Mouse (Mus musculus): ENCODE measurements around the gene Phc2. TPM values are rescaled to one million over a fixed set of nuclear protein-coding genes. Genes with fewer than 3 reads are reported as not detected.
"Not testable (repeated sequence)": the region's sequence is repeated elsewhere in the genome, so short reads cannot be mapped to it uniquely, and the experiment has no call there.

The Phc2 gene
- 78.3 and 93.2 TPM in 2 replicates for total RNA-seq (2014; rRNA removed)
- 52.4 and 56.3 TPM in 2 replicates for polyA plus RNA-seq (2015; fragmentation: Nextera tagmentation; extraction: Ambion mirVana)

DNA sequence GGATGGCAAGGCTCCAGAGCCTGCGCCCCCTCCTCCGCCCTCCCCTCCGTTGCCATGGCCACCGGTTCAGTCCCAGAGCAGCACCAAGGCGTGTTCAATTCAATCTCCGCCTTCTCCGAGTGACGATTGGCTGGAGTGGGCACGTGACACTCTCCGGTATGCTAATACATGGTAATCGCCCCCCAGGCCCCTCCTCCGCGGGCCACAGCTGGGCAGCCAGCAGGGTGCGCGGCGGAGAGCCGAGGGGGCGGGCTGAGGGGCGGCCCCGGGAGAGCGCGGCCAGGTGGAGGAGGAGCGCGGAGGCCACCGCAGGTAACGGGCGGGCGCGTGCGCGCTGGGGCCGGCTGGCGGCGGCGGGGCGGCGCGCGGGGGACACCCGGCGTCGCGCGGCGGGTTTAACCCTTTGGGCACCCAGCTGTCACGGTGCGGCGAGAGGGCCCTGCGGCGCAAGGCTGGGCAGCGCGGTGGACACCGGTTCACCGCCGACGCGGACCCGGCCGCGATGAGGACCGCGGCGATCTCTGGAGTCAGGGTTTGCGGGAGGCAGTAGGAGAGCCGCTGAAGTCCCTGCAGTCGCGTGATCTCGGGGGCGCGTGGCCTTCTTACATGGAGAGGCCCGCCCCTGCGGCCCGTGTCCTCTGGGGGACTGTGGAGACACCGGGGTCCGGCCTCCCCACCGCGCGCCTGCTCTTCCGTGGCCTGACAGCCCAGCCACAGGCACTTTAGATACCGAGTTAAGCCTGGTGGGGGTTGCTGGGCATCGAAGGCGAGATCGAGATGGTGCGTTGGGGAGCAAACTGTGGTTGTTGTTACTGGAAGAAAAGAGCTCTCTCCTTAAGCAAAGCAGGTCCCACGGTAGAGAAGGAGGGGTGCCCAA lies at the start of gene Phc2:
TSS of gene Phc2 (plus strand) at position 198 of the 877 bp plus-strand sequence.
- ATAC-seq (peak; percentile 99), DNase-seq (peak; percentile 96)
- no peaks in the 10 kb centered on the region for H3K27me3 ChIP-seq (ENCODE audit: insufficient read depth, low read length)
- H3K36me3 ChIP-seq (ENCODE audit: insufficient read depth), result no peaks in the 10 kb centered on the region
- 2% methylated on average over 77 of the region's 85 CpGs for WGBS
- peak; percentile 57 for TF ChIP-seq CTCF (IDR thresholded peaks at IDR 0.05; ENCODE audit: low read depth)
- H3K4me3 ChIP-seq (ENCODE audit: low read depth, low read length), result peak within 1 kb of the TSS; percentile 67
- H3K9ac ChIP-seq, result peak within 1 kb of the TSS; percentile 73
- peak within 1 kb of the TSS; percentile 84 for H3K27ac ChIP-seq (ENCODE audit: low read depth, low read length)
- peak within 1 kb of the TSS; percentile 76 for H3K4me2 ChIP-seq (ENCODE audit: low read depth)
- no peaks in the 10 kb centered on the region for H3K9me3 ChIP-seq (ENCODE audit: low read length)
- H3K4me1 ChIP-seq (ENCODE audit: insufficient read depth), result no peaks in the 10 kb centered on the region

DNA sequence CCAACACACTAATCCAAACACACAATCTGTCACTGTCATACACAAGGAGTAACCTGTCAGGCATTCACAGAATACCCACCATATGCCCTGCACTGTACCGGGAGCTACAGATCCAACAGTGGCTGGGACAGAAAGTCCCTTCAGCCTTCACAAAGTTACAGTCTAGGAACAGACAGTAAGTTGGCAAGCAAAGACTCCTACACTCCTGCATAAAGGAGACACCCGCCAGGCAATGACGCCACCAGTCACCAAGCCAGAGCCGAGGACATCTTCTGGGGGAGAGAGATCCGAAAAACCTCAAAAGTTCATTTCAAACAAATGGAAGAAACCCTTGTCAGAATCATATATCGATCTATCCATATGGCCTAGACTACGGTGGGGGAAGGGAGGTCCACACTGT lies 47.9 kb upstream of the Phc2 start:
- Histone ChIP-seq H3K4me1 (ENCODE audit: insufficient read depth) (peaks cover 8% of the 10 kb centered on the region), H3K9me3 (ENCODE audit: low read length) (no peaks in the 10 kb centered on the region), H3K36me3 (ENCODE audit: insufficient read depth) (peaks cover 22% of the 10 kb centered on the region), H3K9ac (no peak overlapping the region), H3K4me3 (ENCODE audit: low read depth, low read length) (no peak overlapping the region), H3K27me3 (ENCODE audit: insufficient read depth, low read length) (no peaks in the 10 kb centered on the region), H3K4me2 (ENCODE audit: low read depth) (no peak overlapping the region), H3K27ac (ENCODE audit: low read depth, low read length) (no peak overlapping the region)
- WGBS, result 85% methylated on average over 7 of the region's 7 CpGs
- ATAC-seq, result no peak
- no peak for DNase-seq
- no peak for TF ChIP-seq CTCF (IDR thresholded peaks at IDR 0.05; ENCODE audit: low read depth)

DNA sequence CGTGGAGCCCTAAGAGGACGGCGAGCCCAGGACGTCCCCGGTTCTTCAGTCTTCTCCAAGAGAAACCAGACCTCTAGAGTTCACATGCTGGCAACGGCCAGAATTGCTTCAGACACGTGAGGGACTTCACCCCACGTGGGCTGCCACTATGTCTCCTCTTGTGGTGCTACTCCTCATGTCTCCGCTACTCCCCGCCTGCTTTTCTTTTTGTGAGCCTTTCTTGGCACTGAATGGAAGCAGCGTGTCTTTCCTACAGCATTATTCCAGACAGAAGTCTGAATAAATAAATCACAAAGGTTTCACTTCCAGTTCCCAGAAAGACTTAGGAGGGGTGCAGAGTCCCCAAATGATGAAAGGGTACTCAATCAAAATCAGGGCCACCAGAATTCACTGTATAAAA lies 46.8 kb upstream of the Phc2 start:
- WGBS, result 69% methylated on average over 11 of the region's 11 CpGs
- Histone ChIP-seq H3K4me2 (ENCODE audit: low read depth) (no peak overlapping the region), H3K36me3 (ENCODE audit: insufficient read depth) (peaks cover 19% of the 10 kb centered on the region), H3K27ac (ENCODE audit: low read depth, low read length) (no peak overlapping the region), H3K27me3 (ENCODE audit: insufficient read depth, low read length) (no peaks in the 10 kb centered on the region), H3K4me3 (ENCODE audit: low read depth, low read length) (no peak overlapping the region), H3K9me3 (ENCODE audit: low read length) (no peaks in the 10 kb centered on the region), H3K4me1 (ENCODE audit: insufficient read depth) (peaks cover 8% of the 10 kb centered on the region), H3K9ac (no peak overlapping the region)
- ATAC-seq (no peak), DNase-seq (peak; percentile 9)
- no peak for TF ChIP-seq CTCF (IDR thresholded peaks at IDR 0.05; ENCODE audit: low read depth)

- Histone ChIP-seq H3K4me2 (ENCODE audit: low read depth) (peak overlapping the region; percentile 76), H3K4me1 (ENCODE audit: insufficient read depth) (peaks cover 8% of the 10 kb centered on the region), H3K36me3 (ENCODE audit: insufficient read depth) (peaks cover 1% of the 10 kb centered on the region; the same call in 1 of the 2 replicates), H3K27me3 (ENCODE audit: insufficient read depth, low read length) (no peaks in the 10 kb centered on the region), H3K4me3 (ENCODE audit: low read depth, low read length) (peak overlapping the region; percentile 53), H3K27ac (ENCODE audit: low read depth, low read length) (peak overlapping the region; percentile 36; the same call in 1 of the 2 replicates), H3K9ac (peak overlapping the region; percentile 64), H3K9me3 (ENCODE audit: low read length) (no peaks in the 10 kb centered on the region)
- no peak; the same call in 1 of the 2 replicates for ATAC-seq
- 10% methylated on average over 26 of the region's 27 CpGs for WGBS
- no peak for TF ChIP-seq CTCF (IDR thresholded peaks at IDR 0.05; ENCODE audit: low read depth)
- no peak for DNase-seq
These were observed 45.1 kb upstream of the Phc2 start for GRCm38 (mm10) chr4:128609276-128609924.

GRCm38 (mm10) chr4:128609925-128610402 lies 44.5 kb upstream of the Phc2 start, which contains the start of gene Zscan20:
Gene Zscan20, minus strand, starts transcription at chr4:128610098.
- WGBS, result under 1% methylated on average over 24 of the region's 24 CpGs
- Histone ChIP-seq H3K27me3 (ENCODE audit: insufficient read depth, low read length) (no peaks in the 10 kb centered on the region), H3K27ac (ENCODE audit: low read depth, low read length) (peak within 1 kb of the TSS; percentile 36; the same call in 1 of the 2 replicates), H3K36me3 (ENCODE audit: insufficient read depth) (no peaks in the 10 kb centered on the region), H3K4me2 (ENCODE audit: low read depth) (peak within 1 kb of the TSS; percentile 76), H3K4me3 (ENCODE audit: low read depth, low read length) (peak within 1 kb of the TSS; percentile 53), H3K4me1 (ENCODE audit: insufficient read depth) (peaks cover 8% of the 10 kb centered on the region), H3K9me3 (ENCODE audit: low read length) (no peaks in the 10 kb centered on the region), H3K9ac (peak within 1 kb of the TSS; percentile 64)
- peak; percentile 98 for DNase-seq
- TF ChIP-seq CTCF (IDR thresholded peaks at IDR 0.05; ENCODE audit: low read depth), result peak; percentile 45; the same call in 1 of the 2 replicates
- peak; percentile 98 for ATAC-seq

DNA sequence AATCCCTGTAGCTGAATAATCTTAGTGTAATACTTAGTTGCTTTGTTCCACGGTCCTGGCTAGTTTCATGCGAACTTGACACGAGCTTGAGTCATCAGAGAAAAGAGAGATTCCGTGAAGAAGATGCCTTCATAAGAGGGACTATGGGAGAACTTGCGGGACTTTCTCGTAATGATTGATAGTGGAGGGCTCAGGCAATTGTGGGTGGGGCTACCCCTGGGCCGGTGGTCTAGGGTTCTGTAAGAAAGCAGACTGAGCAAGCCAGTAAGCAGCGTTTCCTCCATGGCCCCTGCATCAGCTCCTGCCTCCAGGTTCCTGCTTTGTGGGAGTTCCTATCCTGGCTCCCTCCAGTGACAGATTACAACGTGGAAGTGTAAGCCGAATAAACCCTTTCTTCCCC lies 43.8 kb upstream of the Phc2 start:
- Histone ChIP-seq H3K27ac (ENCODE audit: low read depth, low read length) (no peak overlapping the region), H3K9me3 (ENCODE audit: low read length) (no peaks in the 10 kb centered on the region), H3K36me3 (ENCODE audit: insufficient read depth) (no peaks in the 10 kb centered on the region), H3K4me2 (ENCODE audit: low read depth) (peak overlapping the region; percentile 76), H3K27me3 (ENCODE audit: insufficient read depth, low read length) (no peaks in the 10 kb centered on the region), H3K4me1 (ENCODE audit: insufficient read depth) (peaks cover 8% of the 10 kb centered on the region), H3K4me3 (ENCODE audit: low read depth, low read length) (peak overlapping the region; percentile 53; the same call in 1 of the 2 replicates), H3K9ac (no peak overlapping the region)
- peak; percentile 5 for DNase-seq
- no peak for ATAC-seq
- 26% methylated on average over 10 of the region's 10 CpGs for WGBS
- no peak for TF ChIP-seq CTCF (IDR thresholded peaks at IDR 0.05; ENCODE audit: low read depth)

- not testable (repeated sequence) for ATAC-seq; DNase-seq; H3K4me2 ChIP-seq (ENCODE audit: low read depth); H3K4me1 ChIP-seq (ENCODE audit: insufficient read depth); H3K9ac ChIP-seq; H3K27ac ChIP-seq (ENCODE audit: low read depth, low read length); H3K36me3 ChIP-seq (ENCODE audit: insufficient read depth); H3K27me3 ChIP-seq (ENCODE audit: insufficient read depth, low read length); H3K9me3 ChIP-seq (ENCODE audit: low read length); H3K4me3 ChIP-seq (ENCODE audit: low read depth, low read length)
- 84% methylated on average over 3 of the region's 3 CpGs for WGBS
These were observed 42.8 kb upstream of the Phc2 start for GRCm38 (mm10) chr4:128611726-128612125.

Measured in forebrain, postnatal 0 days (tissue).